Mouse (Mus musculus) layer of hippocampus, postnatal 10 days (tissue): Measurements from ENCODE around the gene Entr1. TPM values are rescaled to one million over a fixed set of nuclear protein-coding genes. Genes with fewer than 3 reads are reported as not detected.

Source experiments
- DNase-seq, 2 experiments: peaks; one replicate each; pipeline ENCODE4 v3.0.0; 2021; ENCODE audit warnings: low spot score in 2 of 2
- long read RNA-seq: library from polyadenylated mRNA; stranded (forward); transcript quantifications from one replicate; pipeline ENCODE4 v2.0.0, GENCODE M21; 2023
- total RNA-seq, 2 experiments: library from RNA; stranded (reverse); gene quantifications; 2 replicates each; pipeline ENCODE4 v1.2.3; 2021

Entr1 gene
- 100 to 1,000 TPM; 176 TPM for total RNA-seq
- long read RNA-seq, transcript Entr1-202 (8 exons, 1,955 nt) = major isoform, 16 of 124 reads
- long read RNA-seq, transcript Entr1-204 (10 exons, 2,193 nt) = minor isoform, 5 of 124 reads
- long read RNA-seq, transcript Entr1-201 (9 exons, 2,031 nt) = minor isoform, 7 of 124 reads
- long read RNA-seq, partial matches to known transcripts = 7 of 124 reads
- long read RNA-seq, other reads (novel, unspliced or antisense) = 85 of 124 reads

DNA sequence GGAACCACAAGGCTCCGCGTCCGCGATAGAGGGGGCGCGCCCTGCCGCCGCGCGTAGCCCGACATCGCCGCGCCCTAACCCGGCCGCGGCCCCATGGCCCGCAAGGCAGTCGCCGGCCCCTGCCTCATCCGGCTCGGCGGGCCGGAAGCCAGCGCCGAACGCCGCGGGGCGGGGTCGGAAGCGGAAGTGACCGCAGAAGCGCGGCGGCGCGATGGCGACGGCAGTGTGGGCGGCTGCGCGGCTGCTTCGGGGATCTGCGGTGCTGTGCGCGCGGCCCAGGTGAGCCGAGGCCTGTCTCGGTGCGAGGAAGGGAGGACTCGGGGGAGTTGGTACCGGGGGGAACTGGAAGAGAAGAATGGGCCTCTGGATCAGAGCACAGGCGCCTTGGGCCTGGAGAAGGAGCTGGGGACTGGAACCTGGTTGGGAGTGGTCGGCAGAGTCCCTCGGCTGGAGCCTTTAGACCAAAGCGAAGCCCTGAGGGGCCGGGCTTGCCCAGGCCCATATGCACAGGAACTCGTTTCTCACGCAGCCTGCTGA is at the start of gene Entr1, which contains the start of gene Pmpca:
Gene Entr1, minus strand, starts transcription at position 163 of the 537 bp plus-strand sequence.
Gene Pmpca, plus strand, starts transcription at position 186 of the 537 bp plus-strand sequence.
- peak; percentile 82 to 88 for DNase-seq

DNA sequence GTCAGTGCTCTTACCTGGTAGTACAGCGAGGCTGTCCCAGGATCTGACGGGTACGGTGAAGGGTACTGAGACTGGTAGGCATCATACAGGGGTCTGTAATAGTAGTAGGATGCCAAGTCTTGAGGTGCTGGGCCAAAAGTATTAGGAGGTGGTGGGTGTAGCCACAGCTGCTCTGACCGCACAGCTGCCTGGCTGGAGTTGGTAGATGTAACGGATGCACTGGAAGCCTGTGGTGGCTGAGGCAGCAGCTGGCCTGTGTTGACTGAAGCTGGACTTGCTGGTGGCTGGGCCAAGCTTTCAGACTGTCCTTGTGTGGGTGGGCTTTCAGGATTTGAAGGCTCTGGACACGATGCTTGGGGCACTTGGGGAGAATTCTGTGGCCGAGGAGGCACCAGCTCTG is 49.3 kb upstream of the Entr1 start:
- DNase-seq = no peak

DNA sequence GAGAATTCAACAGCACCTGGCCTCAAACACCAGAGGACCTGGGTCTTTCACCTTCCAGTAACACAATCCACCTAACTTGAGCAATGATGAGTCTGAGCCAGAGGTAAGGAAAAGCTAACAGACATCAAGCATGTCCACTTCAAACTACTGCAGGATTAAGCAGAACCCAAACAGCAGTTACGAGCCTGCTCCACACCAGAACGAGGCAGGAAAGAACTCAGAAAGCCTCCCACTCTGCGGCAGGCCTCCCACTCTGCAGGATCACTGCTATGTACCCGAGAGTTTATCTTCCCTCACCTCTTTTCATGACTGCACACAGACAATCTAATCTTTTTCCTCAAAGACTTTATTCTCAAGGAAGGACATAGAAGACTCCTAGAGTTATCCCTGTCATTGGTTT is 48.1 kb upstream of the Entr1 start:
- no peak for DNase-seq

DNA sequence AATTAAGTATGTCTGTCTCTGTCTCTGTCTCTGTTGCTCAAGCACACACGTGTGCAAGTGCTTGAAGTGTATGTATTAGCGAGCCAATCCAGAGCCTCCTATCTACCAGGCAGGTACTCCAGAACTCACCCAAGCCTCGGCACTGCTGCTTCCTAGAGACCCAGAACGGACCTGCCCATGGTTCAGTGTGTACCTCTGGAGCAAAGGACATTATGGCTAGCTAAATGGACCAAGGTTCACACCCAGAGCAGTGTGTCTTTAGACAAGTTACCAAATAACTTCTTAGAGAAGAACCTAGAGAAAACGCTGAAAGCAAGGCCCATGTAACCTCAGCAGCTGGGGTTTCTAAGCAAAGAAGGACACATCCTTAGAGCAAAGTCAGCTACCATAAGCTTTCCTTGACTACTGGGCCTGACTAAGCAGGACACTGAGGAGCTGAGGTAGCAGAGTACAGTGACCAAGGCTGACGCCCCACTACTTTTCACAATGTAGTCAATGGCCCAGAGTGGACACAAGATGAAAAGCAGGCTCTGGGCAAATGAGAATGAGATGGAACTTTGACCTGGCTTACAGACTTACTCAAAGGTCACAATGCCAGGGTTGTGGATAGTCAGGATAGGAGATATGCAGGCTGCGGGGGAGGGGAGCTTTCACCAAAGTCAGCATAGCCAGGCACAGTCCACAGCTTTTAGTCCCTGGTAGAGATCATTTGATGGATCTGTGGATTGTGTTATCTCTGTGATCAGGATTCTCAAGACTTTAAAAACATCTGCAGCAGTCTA is 45.9 kb upstream of the Entr1 start:
- DNase-seq = no peak

DNA sequence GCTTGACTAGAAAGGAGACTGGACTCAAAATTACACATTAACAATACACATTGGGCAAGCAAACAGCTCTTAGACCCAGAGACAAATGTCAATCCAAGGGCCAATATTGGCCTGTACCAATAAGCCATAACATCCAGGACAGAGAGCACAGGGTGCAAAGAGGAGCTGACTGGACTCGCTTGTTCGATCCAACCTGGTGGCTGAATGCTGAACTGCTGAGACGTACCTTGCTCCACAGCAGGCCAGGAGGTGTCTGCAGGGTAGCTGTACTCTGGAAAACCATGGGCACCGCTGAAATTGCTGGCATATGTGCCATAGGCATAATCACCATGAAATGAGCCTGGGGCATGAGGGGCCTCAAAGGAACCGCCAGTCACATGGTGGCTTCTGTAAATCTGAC is 40.7 kb upstream of the Entr1 start:
- DNase-seq = no peak

DNA sequence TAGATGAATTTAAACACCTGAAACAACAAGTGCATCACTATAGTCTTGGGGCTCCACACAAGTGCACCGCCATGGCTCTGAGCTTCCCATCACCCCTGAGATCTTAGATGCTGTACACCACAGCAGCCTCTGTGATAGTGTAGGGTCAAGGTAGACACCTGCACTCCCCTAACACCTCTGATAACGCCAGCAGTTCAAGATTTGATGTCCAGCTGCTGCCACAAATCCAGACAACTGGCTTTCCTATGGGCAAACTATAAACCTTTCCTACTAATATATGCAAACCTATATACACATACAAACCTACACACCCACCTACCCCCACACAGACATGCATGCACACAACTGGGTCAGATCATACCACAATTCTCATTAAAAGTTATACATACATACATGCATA is 35.4 kb upstream of the Entr1 start:
- DNase-seq = no peak

DNA sequence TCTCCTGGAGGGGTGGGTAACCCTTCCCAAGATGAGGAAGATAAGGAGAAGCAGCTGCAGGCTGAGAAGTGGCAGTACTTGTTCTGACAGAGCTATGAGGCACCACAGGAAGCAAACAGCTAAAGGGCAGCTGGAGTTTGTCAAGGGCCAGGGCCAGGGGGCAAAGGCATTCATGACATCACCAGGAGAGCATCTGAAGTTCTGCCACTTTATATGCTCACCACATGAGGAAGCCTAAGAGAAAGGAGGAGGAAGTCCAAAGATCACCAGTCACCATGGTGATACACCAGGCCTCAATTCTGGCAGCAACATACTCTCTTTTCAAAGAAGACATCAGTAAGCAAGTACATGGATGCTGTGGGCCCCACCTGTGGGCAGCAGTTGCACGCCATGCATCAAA is 34.0 kb upstream of the Entr1 start:
- no peak for DNase-seq

DNA sequence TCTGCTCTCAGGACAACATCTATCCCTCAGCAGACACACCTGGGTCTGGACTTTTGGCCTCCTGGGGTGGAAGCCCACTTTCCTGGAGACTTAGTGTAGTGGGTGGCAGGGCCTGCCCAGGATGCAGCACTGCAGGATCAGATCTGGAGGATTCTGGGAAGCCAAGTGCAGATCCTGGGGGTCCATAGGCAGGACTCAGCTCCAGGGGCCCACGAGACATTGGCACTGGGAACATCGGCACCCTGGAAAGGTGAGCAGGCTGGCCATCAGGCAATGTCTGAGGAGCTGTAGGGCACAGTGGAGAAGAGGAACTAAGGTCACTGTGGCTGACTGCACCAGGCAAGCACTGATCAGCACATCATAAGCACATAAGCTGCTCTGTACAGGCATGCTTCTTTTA is 32.9 kb upstream of the Entr1 start:
- no peak for DNase-seq

DNA sequence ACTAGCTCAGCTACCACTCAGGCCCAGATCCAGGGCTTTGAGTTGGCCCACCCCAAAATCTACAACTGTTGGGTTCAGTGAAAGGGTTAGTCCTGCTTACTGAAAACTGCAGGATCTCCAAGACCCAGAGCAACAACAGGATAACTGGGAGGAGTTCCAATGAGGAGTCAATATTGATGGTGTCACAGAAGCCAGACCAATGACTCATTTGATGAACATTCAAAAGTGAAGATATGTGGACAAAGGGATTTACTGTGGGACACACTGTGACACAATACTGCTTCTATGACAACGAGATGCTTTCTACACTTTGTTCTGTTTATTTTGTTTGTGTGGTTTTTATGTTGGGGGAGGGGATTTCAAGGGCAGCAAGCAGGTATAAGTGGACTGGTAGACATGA is 29.0 kb upstream of the Entr1 start:
- no peak for DNase-seq

DNA sequence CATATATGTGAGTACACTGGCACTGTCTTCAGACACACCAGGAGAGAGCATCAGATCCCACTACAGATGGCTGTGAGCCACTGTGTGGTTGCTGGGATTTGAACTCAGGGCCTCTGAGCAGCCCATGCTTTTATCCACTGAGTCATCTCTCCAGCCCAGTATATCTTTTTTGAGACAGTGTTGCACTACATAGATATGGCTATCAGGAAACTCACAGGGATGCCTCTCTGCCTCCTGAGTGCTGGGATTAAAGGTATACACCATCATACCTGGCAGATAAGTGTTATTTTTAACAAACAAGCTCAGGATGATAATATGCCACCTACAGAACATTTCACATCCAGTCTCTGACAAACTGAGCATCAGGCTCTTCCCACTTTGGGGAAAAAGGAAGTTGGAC is 27.9 kb upstream of the Entr1 start:
- no peak for DNase-seq

DNA sequence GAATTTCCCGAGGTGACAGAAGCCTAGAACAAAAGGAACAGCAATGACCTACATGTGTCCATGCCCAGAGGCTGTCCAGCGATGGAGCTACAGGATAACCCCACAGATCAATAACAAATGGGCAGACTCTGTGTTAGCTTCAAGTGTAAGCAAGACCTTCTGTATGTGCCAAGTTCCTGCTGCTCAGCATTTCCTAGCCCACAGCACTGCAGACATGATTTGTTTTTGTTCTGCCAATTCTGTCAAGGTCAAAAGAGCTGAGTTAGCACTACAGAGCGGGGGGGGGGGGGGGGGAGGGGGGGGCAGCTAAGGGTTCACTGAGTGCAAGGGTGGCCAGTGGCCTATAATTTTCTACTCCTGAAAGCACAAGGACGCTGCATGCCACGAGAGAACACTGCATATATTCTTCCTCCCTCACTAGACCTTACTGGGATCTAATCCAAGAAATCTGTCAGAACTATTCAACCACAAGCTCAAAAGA is 21.9 kb upstream of the Entr1 start:
- no peak for DNase-seq

DNA sequence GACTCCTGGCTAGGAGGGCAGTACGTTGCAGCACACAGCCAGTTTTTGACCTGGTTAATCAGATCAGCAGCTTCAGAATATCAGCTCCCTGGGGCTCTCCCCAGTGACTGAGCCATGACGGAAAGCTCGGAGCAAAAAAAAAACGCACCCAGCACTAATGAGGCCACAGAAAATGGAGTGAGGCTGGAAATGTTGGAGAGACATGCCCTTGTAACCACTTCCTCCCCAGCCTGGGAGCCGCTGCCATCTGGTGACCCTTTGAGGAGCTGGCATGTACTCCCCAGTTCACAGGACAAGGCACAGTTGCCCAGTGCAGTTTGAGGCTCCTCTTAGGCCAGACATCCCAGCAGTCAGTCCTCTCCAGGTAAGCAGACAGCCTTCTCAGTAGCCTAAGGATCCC is 21.0 kb upstream of the Entr1 start:
- DNase-seq = no peak

DNA sequence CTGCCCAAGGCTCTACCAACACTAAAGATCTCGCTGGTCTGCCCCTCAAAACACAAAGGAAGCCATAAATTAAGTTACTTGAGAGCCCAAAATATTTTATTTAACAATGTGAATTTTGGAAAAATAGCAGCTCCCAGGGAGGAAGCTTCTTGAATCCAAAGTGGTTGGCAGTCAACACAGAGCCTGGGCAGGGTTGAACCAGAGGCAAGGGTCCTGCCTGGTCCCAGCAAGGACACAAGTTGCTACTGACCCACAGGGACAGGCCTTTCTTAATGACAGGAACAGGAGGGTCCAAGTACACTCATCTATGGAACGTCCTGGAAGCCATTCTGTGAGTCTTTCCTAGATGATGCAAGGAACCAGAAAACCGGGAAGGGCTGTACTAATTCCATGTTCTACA is 20.2 kb upstream of the Entr1 start:
- no peak for DNase-seq

DNA sequence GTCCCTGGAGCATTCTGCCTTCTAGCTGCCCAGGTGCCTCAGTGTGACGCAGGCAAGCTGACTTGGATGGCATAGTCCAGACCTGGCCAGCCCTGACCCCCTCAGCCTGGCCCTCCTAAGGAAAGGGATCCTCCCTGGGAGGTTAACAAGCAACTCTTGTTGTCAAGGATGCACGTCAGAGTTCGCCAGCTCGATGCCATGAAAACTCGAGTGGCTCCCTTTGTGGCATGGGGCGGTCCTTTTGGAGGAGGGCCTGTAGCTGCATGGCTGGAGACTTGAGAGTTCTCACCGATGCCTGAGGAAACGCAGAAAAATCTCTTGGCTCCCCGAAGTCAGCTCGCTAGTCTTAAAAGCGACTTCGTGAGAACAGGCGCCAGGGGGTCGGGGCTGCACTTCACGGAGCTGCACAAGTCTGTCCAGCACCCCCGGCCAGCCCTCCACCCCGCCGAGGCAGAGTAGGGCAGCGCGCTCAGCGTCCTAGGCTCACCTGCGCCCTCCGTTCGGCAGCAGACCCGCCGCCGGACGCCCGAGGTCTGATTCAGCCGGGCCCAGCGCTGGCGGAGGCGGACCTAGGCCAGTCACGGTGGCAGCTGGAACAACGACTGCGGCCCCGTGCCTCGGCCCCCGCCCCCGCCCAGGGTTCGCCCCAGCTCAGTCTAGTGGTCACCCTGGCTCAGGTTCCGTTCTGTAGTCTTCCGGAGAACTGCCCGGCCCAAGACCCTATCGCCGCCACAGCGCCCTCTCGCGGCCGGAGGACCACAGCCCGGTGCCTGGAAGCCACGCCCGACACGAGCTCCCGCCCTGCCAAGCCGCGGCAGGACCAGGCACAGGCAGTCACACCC is 19.6 kb upstream of the Entr1 start, which contains the start of gene Inpp5e:
Gene Inpp5e, minus strand, starts transcription at position 689 of the 842 bp plus-strand sequence.
- DNase-seq = peak; percentile 99 to 100

DNA sequence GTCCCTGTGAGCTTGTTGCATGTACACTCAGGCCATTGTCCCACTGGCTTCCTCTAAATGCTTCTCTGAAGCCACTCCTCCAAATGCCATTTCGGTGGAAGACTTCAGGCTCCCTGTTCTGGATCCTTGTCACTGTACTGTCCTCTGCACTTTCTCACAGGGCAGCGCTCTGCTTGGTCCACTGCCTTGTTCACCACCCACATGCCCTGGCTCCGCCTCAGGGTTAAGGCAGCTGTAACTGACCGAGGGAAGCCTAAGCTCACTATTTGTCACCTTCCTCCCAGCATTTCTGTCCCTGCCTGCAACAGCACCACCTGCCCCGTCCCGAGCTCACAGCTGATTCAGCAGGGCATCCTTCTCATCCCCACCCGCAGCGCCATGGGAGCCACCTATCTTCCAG is 14.2 kb upstream of the Entr1 start:
- no peak for DNase-seq

DNA sequence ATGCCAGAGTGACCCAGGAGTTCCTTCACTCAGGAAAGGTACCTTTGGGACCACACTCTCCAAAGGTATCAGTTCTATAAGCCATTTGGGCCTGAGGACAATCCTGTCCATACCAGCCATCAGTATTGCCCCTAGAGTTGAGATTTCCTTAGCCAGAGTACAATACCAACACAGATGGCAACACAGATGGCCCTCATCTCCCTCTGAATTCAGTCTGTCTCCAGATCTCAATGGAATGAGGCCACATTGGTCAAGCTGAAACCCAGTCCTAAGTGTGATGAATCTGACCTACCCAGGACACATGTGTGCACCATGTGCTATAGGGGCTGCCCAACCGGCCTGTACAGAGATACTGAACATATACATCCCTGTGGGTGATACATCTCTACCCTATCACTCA is 13.1 kb upstream of the Entr1 start:
- no peak for DNase-seq

DNA sequence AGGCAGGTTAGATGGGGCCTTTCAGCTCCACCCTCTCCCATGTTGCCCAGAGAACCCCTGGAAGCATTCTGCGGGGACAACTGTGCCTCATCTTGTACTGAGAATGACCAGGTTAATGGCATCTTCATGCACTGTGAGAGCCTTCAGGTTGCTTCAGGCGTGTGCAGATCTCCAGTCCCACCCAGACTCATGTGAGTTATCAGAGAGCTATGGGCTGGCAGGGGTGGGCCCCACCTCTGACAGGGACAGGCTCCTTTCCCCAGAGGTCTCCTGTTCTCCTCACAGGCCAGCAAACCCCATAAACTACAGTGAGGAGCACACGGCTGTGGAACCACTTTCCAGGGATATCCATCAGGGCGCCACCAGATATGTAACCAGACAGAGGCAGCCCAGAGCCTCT is 11.9 kb upstream of the Entr1 start:
- DNase-seq = no peak

DNA sequence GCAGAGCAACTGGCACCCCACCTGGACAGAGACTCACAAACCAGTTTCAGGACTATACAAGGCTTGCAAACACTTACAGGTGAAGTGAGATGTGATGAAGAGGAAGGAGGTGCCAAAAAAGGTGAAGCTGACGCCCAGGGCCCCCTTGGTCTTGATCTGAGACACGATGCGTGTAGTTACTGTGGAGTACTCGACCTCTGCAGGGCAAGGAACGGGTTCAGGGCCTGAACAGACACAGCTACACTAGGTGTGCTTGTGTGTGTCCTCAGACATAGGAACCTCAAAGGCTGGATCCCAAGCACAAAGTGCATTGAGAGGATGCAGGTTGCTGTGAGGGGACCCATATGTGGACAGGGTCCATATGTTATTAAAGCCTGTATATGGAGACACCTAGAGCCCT is 11.2 kb upstream of the Entr1 start:
- no peak for DNase-seq

DNA sequence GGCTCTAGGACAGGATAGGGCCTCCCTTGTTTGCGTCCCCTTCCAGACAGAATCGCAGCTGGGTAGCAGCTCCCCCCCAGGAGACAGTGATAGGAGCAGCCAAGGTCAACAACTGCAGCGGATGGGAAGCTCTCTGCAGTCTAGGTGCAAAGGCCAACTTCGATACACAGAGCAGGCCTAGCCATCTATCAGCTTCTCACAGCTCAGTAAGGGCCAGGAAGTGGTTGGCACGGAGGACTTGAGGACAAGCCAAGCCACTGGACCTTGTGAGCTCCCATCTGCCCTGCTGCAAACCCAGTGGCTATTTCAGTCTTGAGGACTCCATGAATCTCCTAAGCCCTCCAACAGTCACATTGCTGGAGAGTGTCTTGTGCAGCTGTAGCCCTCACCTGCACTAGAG is 10.5 kb upstream of the Entr1 start:
- DNase-seq = no peak

DNA sequence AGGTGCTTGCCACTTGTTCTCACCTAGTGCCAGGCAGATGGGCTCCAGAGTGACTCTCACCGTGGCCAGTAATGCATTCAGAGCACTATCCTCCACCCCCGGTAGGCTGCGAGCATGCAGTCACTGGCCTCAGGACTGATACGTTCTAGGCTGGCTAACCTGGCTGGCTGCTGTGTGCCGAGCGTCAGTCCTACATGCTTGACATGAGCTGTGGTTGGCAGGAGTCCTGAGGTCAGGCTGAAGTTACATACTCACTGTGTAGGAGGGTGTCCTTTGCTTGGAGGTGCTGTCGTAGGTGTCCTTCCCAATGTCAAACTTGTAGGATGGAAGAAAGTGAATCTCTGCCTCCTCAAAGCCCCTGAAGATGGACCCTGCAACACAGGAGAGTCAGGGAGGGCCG is 9.9 kb upstream of the Entr1 start:
- no peak for DNase-seq

DNA sequence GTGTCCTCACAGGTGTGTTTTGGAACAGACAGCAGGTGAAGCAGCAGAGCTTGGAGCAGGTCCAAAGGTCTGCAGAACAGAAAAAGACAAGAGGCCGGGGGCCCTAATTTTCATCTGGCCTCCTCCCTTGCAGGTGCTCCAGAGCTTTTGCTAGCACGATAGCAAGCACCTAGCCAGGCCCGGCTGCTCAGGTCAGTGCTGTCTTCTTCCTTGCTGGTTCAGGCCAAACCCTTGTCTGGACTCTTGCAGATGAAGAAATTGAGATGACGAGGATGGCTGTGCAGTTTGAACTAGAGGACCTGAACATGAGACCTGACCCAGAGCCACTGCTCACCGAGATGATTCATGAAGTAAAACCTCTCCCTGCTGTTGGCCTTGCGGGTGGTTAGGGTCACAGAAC is 2.5 kb upstream of the Entr1 start:
- no peak for DNase-seq

DNA sequence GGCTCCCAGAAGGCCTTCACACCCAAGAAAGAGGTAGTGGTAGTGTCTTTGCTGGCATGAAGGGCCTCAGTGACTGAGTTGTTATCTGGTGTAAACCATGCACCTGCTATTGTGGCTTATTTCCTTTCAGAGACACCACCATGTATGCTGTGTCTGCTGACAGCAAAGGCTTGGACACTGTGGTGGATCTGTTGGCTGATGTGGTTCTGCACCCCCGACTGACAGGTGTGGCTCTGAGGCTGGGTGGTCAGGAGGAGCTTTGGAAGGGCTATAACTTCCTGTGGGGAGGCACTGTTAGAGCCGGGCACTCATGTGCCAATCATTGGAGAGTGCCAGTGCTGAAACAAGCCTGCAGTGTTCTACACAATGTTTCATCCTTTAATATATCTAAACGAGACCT is 1.8 kb upstream of the Entr1 start:
- no peak for DNase-seq
